Mouse (Mus musculus) thymus, adult 2 months (tissue): Measurements from ENCODE around the gene Ccl22.

Source experiments
- CTCF ChIP-seq: fragments of 200-500 bp; IDR thresholded peaks from 2 replicates; pipeline ENCODE4 v1.5.1; 2012; ENCODE audit warnings: mild to moderate bottlenecking, control low read depth, low read length, moderate library complexity, borderline replicate concordance; ENCODE audit not compliant: control insufficient read depth, poor library complexity, insufficient read depth; ENCODE audit errors: extremely low read depth
- POLR2A ChIP-seq: fragments of 200-500 bp; IDR thresholded peaks from 2 replicates; pipeline ENCODE4 v1.6.1; 2012; ENCODE audit warnings: mild to moderate bottlenecking, low read length, control low read depth, moderate library complexity; ENCODE audit not compliant: control insufficient read depth, poor library complexity, insufficient read depth; ENCODE audit errors: extremely low read depth

DNA sequence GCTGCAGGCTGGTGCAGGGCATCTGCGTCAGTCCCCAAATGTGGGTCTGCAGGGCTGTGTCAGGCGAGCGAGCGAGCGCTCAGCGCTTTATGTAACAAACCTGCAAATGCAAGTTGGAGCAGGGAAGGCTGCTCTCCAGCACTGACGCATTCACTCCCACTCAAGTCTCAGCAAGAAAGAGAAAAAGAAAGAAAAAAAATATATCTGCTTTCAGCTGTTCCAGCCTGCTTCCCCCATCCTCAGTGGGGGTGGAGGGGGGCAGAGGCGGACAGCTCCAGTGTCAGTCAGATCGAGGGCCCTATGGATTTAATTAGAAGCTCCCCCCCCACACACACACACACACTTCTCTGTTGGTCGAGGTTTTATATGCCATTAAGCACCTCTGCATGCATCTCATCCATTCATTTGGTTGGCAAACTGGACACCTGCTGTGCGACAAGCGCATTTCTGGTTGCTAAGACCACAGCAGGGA is 28.3 kb downstream of the Ccl22 start:
- TF ChIP-seq CTCF (no peak), POLR2A (no peak)
